In the genomic region with DNA sequence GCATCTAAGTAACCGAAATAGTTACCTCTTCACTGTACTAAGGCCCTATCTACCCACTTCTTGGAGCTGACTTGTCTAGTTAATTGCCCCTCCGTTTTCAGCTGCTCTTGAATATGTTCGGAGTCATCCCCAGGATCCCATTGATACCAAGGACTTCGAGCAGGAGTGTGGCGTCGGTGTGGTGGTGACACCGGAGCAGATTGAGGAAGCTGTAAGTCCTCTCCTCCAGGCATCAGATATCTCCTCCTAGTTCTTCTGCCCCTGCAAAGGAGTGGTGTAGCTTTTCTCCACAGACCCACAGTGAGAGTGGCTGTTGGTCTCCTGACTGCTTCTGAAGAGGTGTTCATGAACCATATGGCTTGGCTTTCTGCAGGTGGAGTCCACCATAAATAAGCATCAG, we compare ENCODE assay signal across 8 mouse cellular contexts. TPM values are rescaled to one million over a fixed set of nuclear protein-coding genes. Genes with fewer than 3 reads are reported as not detected.
DNase-seq lines count a peak whose midpoint lies in the region; ATAC-seq and TF ChIP-seq lines count a peak whose summit lies in the region.

No protein-coding gene starts in this region.

- H3K4me2 ChIP-seq in embryonic facial prominence, embryonic 14.5 days (ENCODE audit: low read depth, low read length), result peak overlapping the region; percentile 62
- H3K4me2 ChIP-seq in intestine, postnatal 0 days (replicated peaks; ENCODE audit: low read depth), result peak overlapping the region; percentile 87
- H3K4me2 ChIP-seq in neural tube, embryonic 14.5 days (ENCODE audit: low read depth, low read length), result peak overlapping the region; percentile 84

- WGBS in embryonic facial prominence, embryonic 14.5 days, result 87% methylated on average over 7 of the region's 7 CpGs
- 87% methylated on average over 7 of the region's 7 CpGs for WGBS in intestine, postnatal 0 days
- WGBS in neural tube, embryonic 14.5 days, result 87% methylated on average over 7 of the region's 7 CpGs

- H3K4me3 ChIP-seq in layer of hippocampus, adult 2 months, result peak overlapping the region; percentile 78
- peak overlapping the region; percentile 63 for H3K4me3 ChIP-seq in embryonic facial prominence, embryonic 14.5 days (ENCODE audit: low read depth, low read length)
- H3K4me3 ChIP-seq in intestine, postnatal 0 days (ENCODE audit: low read depth, low read length), result peak overlapping the region; percentile 61
- H3K4me3 ChIP-seq in neural tube, embryonic 14.5 days (ENCODE audit: low read depth, low read length), result peak overlapping the region; percentile 61; the same call in 1 of the 2 replicates

- H3K4me1 ChIP-seq in embryonic facial prominence, embryonic 14.5 days (ENCODE audit: control insufficient read depth, insufficient read depth, low read length), result peaks cover 10% of the 10 kb centered on the region
- H3K4me1 ChIP-seq in intestine, postnatal 0 days (replicated peaks; ENCODE audit: control insufficient read depth, insufficient read depth, low read length), result 0 out of 2 replicates have a peak, but pooled peaks cover 6% of the 10 kb centered on the region
- peaks cover 11% of the 10 kb centered on the region for H3K4me1 ChIP-seq in neural tube, embryonic 14.5 days (ENCODE audit: control insufficient read depth, insufficient read depth, low read length)

- H3K27ac ChIP-seq in layer of hippocampus, adult 2 months, result no peak overlapping the region
- no peak overlapping the region for H3K27ac ChIP-seq in embryonic facial prominence, embryonic 14.5 days (replicated peaks; ENCODE audit: low read depth, low read length)
- H3K27ac ChIP-seq in intestine, postnatal 0 days (ENCODE audit: low read depth, low read length), result no peak overlapping the region
- H3K27ac ChIP-seq in neural tube, embryonic 14.5 days (ENCODE audit: low read depth, low read length), result no peak overlapping the region

- no peak for TF ChIP-seq CTCF in layer of hippocampus, adult 2 months (conservative IDR thresholded peaks at IDR 0.05)
- no peak for TF ChIP-seq CTCF in intestine, postnatal 0 days (IDR thresholded peaks at IDR 0.05; ENCODE audit: low read depth)

- peak overlapping the region; percentile 75 for H3K9ac ChIP-seq in embryonic facial prominence, embryonic 14.5 days (ENCODE audit: low read depth, low read length)
- H3K9ac ChIP-seq in intestine, postnatal 0 days (ENCODE audit: low read depth, low read length), result peak overlapping the region; percentile 77; the same call in 1 of the 2 replicates
- no peak overlapping the region for H3K9ac ChIP-seq in neural tube, embryonic 14.5 days (replicated peaks; ENCODE audit: low read depth, low read length)

- peaks cover 47% of the 10 kb centered on the region for H3K36me3 ChIP-seq in embryonic facial prominence, embryonic 14.5 days (ENCODE audit: control insufficient read depth, insufficient read depth, low read length)
- H3K36me3 ChIP-seq in intestine, postnatal 0 days (ENCODE audit: control insufficient read depth, insufficient read depth), result peaks cover 40% of the 10 kb centered on the region
- H3K36me3 ChIP-seq in neural tube, embryonic 14.5 days (ENCODE audit: control insufficient read depth, insufficient read depth, low read length), result peaks cover 21% of the 10 kb centered on the region

- ATAC-seq in embryonic facial prominence, embryonic 14.5 days (ENCODE audit: low read depth), result no peak
- no peak for ATAC-seq in intestine, postnatal 0 days
- no peak for ATAC-seq in neural tube, embryonic 14.5 days (ENCODE audit: low read depth)

- no peak for DNase-seq in layer of hippocampus, adult 2 months (ENCODE audit: low spot score in 2 of 2)
- DNase-seq in layer of hippocampus, adult 18-20 months (ENCODE audit: low spot score in 2 of 2), result no peak
- no peak for DNase-seq in embryonic facial prominence, embryonic 14.5 days (ENCODE audit: low spot score)
- no peak for DNase-seq in embryo, embryonic 10 days (ENCODE audit: low spot score)
- DNase-seq in gastrocnemius, adult 18-20 months (ENCODE audit: low spot score), result no peak
- no peak for DNase-seq in urinary bladder, postnatal 25 days (ENCODE audit: low spot score)

- no peaks in the 10 kb centered on the region for H3K27me3 ChIP-seq in embryonic facial prominence, embryonic 14.5 days (replicated peaks; ENCODE audit: control insufficient read depth, insufficient read depth, low read length)
- no peaks in the 10 kb centered on the region for H3K27me3 ChIP-seq in intestine, postnatal 0 days (replicated peaks; ENCODE audit: control insufficient read depth, insufficient read depth, low read length)
- no peaks in the 10 kb centered on the region for H3K27me3 ChIP-seq in neural tube, embryonic 14.5 days (ENCODE audit: control insufficient read depth, insufficient read depth, low read length)

- no peaks in the 10 kb centered on the region for H3K9me3 ChIP-seq in embryonic facial prominence, embryonic 14.5 days (ENCODE audit: control insufficient read depth, low read length)
- no peaks in the 10 kb centered on the region for H3K9me3 ChIP-seq in intestine, postnatal 0 days (ENCODE audit: control insufficient read depth)
- H3K9me3 ChIP-seq in neural tube, embryonic 14.5 days (ENCODE audit: control insufficient read depth, low read length), result no peaks in the 10 kb centered on the region

RNA-seq across cellular contexts. Expression of gene Qars, which starts 1.3 kb away (rescaled TPM):
- 10 to 100 TPM; 74.9 to 79.8 TPM for total RNA-seq in layer of hippocampus, adult 2 months (2021)
- total RNA-seq in layer of hippocampus, adult 18-20 months (2021), result 10 to 100 TPM; 74.4 to 83.4 TPM
- 97.2 and 116 TPM in 2 replicates for polyA plus RNA-seq in embryonic facial prominence, embryonic 14.5 days (2014; fragmentation: Nextera tagmentation; extraction: Ambion mirVana)
- polyA plus RNA-seq in intestine, postnatal 0 days (2015; fragmentation: Nextera tagmentation; extraction: Ambion mirVana), result 66.4 and 74.7 TPM in 2 replicates
- 69.3 and 75.6 TPM in 2 replicates for polyA plus RNA-seq in neural tube, embryonic 14.5 days (2014; fragmentation: Nextera tagmentation; extraction: Ambion mirVana)
- total RNA-seq in gastrocnemius, adult 18-20 months (2021), result 10 to 100 TPM; 83.0 to 86.4 TPM

RNA-seq across cellular contexts. Expression of gene Qrich1, which starts 7.8 kb away (rescaled TPM):
- total RNA-seq in layer of hippocampus, adult 2 months (2021), result 100 to 1,000 TPM; 161 TPM
- total RNA-seq in layer of hippocampus, adult 18-20 months (2021), result 100 to 1,000 TPM; 143 to 150 TPM
- polyA plus RNA-seq in embryonic facial prominence, embryonic 14.5 days (2014; fragmentation: Nextera tagmentation; extraction: Ambion mirVana), result 110 and 126 TPM in 2 replicates
- 46.8 and 48.7 TPM in 2 replicates for polyA plus RNA-seq in intestine, postnatal 0 days (2015; fragmentation: Nextera tagmentation; extraction: Ambion mirVana)
- 122 and 138 TPM in 2 replicates for polyA plus RNA-seq in neural tube, embryonic 14.5 days (2014; fragmentation: Nextera tagmentation; extraction: Ambion mirVana)
- 10 to 100 TPM; 47.3 to 57.4 TPM for total RNA-seq in gastrocnemius, adult 18-20 months (2021)

RNA-seq across cellular contexts. Expression of gene Usp19, which starts 18.4 kb away (rescaled TPM):
- 100 to 1,000 TPM; 154 TPM for total RNA-seq in layer of hippocampus, adult 2 months (2021)
- 100 to 1,000 TPM; 145 to 154 TPM for total RNA-seq in layer of hippocampus, adult 18-20 months (2021)
- polyA plus RNA-seq in embryonic facial prominence, embryonic 14.5 days (2014; fragmentation: Nextera tagmentation; extraction: Ambion mirVana), result 57.6 and 57.8 TPM in 2 replicates
- polyA plus RNA-seq in intestine, postnatal 0 days (2015; fragmentation: Nextera tagmentation; extraction: Ambion mirVana), result 17.2 and 17.6 TPM in 2 replicates
- polyA plus RNA-seq in neural tube, embryonic 14.5 days (2014; fragmentation: Nextera tagmentation; extraction: Ambion mirVana), result 66.1 and 73.0 TPM in 2 replicates
- 100 to 1,000 TPM; 126 to 127 TPM for total RNA-seq in gastrocnemius, adult 18-20 months (2021)

RNA-seq across cellular contexts. Expression of gene Lamb2, which starts 29.2 kb away (rescaled TPM):
- total RNA-seq in layer of hippocampus, adult 2 months (2021), result 10 to 100 TPM; 29.3 to 30.7 TPM
- 10 to 100 TPM; 27.5 to 29.5 TPM for total RNA-seq in layer of hippocampus, adult 18-20 months (2021)
- 63.8 and 67.2 TPM in 2 replicates for polyA plus RNA-seq in embryonic facial prominence, embryonic 14.5 days (2014; fragmentation: Nextera tagmentation; extraction: Ambion mirVana)
- polyA plus RNA-seq in intestine, postnatal 0 days (2015; fragmentation: Nextera tagmentation; extraction: Ambion mirVana), result 8.9 and 10.1 TPM in 2 replicates
- polyA plus RNA-seq in neural tube, embryonic 14.5 days (2014; fragmentation: Nextera tagmentation; extraction: Ambion mirVana), result 8.3 and 15.3 TPM in 2 replicates
- total RNA-seq in gastrocnemius, adult 18-20 months (2021), result 100 to 1,000 TPM; 117 to 126 TPM

RNA-seq across cellular contexts. Expression of gene Klhdc8b, which starts 47.4 kb away (rescaled TPM):
- 10 to 100 TPM; 16.7 to 19.6 TPM for total RNA-seq in layer of hippocampus, adult 2 months (2021)
- 10 to 100 TPM; 18.8 to 19.6 TPM for total RNA-seq in layer of hippocampus, adult 18-20 months (2021)
- 23.7 and 27.6 TPM in 2 replicates for polyA plus RNA-seq in embryonic facial prominence, embryonic 14.5 days (2014; fragmentation: Nextera tagmentation; extraction: Ambion mirVana)
- 24.2 and 24.8 TPM in 2 replicates for polyA plus RNA-seq in intestine, postnatal 0 days (2015; fragmentation: Nextera tagmentation; extraction: Ambion mirVana)
- polyA plus RNA-seq in neural tube, embryonic 14.5 days (2014; fragmentation: Nextera tagmentation; extraction: Ambion mirVana), result 49.8 and 63.3 TPM in 2 replicates
- total RNA-seq in gastrocnemius, adult 18-20 months (2021), result 1 to 10 TPM; 1.8 to 2.2 TPM
